Mouse (Mus musculus): ENCODE results near the gene Ifi205.

DNA sequence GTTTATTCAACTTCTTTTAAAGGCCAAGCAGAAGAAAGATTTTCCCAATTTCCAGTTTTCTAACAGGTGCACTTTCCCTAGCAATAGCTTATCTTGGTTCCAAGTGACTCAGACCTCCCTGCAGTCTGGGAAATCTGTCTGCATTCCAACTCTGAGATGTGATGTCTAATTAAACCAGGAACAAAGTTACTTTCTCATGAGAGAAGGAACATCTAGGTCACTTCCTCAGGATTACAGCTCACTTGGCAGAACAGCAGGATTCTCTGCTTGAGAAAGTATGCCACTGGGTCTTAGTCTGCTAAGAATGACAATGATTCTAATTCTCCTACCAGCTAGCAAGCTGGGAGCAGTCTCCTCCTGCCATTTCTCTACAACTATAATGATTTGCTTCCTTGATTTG is 58.5 kb downstream of the Ifi205 start:
- TF ChIP-seq CTCF (IDR thresholded peaks at IDR 0.05; ENCODE audit: borderline replicate concordance, insufficient read depth, low read depth, low read length) = no peak
- TF ChIP-seq POLR2A (IDR thresholded peaks at IDR 0.05; ENCODE audit: borderline replicate concordance, insufficient read depth, low read length) = no peak
